Mouse (Mus musculus) neural tube, embryonic 10.5 days (tissue): ENCODE data around the gene Serpina12.

Experiments used
- DNase-seq: peaks from one replicate; pipeline ENCODE4 v3.0.0-alpha.2; 2017; ENCODE audit warnings: low spot score; ENCODE audit errors: extremely low spot score

Serpina12 gene

DNA sequence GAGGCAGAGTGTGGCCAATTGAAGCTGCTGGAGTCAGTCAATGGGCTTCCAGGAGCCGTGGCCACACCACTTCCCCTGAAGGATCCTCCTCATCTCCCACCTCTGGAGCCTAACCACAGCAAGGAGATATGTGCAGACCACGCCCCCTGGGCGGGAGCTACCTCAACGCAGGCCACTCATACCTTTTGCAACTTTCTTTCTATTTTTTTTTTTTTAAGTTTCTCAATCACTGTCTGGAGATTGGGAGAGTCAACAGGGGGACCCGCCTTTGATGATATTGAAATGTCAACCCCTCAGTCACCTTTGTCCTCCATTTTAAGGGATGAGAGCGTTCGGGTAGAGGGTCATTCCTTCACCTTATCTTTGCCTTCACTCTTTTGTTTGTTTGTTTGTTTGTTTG is at the start of gene Serpina12:
Serpina12 (minus strand) TSS at position 101 of the 400 bp plus-strand sequence.
- no peak for DNase-seq

DNA sequence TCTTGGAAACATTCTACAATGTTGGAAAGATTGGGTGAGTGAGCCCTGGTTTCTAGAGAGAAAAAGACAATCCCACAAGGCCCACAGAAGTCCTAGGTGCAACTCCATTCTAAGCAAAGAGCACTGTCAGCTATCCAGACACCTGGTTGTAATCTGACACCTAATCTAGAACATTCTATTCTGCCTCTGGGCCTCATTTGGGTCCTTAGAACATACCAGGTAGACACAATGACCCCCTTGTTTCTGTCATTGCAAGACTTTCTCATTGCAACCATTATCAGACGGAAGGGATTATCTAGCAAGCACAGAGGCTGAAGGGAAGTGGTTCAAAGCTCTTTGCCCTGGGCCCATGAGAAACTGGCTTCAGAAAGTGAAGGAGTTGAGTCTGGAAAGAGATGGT is 47.1 kb upstream of the Serpina12 start:
- no peak for DNase-seq

- DNase-seq: no peak
Measured at GRCm38 (mm10) chr12:104090119-104090518, 45.9 kb upstream of the Serpina12 start.

GRCm38 (mm10) chr12:104072286-104072685 is 28.0 kb upstream of the Serpina12 start:
- DNase-seq: no peak

- no peak for DNase-seq
Measured at GRCm38 (mm10) chr12:104071708-104072107, 27.5 kb upstream of the Serpina12 start.

- DNase-seq: peak; percentile 71
Measured at GRCm38 (mm10) chr12:104069620-104070019, 25.4 kb upstream of the Serpina12 start.

GRCm38 (mm10) chr12:104067549-104067948 is 23.3 kb upstream of the Serpina12 start:
- peak; percentile 19 for DNase-seq

- peak; percentile 72 for DNase-seq
Measured at GRCm38 (mm10) chr12:104066241-104066640, 22.0 kb upstream of the Serpina12 start.

- no peak for DNase-seq
Measured at GRCm38 (mm10) chr12:104064996-104065395, 20.8 kb upstream of the Serpina12 start.

GRCm38 (mm10) chr12:104064532-104064931 is 20.3 kb upstream of the Serpina12 start:
- no peak for DNase-seq

GRCm38 (mm10) chr12:104061862-104062261 is 17.6 kb upstream of the Serpina12 start:
- no peak for DNase-seq

DNA sequence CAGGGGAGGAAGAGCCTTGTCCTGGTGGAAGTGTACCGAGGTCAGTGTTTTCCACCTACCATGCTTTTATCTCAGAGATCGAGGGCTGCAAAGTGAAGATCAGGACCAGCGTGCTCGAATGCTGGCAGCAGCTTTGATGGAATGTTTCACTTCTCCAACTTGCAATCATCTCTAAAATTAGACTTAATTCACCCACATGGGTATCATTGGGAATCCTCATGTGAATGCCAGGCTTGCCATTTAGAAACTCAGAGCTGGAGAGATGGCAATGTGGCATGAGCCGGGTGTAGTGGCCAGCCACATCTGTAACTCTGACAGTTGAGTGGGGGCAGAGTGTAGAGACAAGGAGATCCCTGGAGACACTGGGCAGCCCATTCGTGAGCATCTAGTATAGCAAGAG is 15.9 kb upstream of the Serpina12 start:
- DNase-seq: no peak

DNA sequence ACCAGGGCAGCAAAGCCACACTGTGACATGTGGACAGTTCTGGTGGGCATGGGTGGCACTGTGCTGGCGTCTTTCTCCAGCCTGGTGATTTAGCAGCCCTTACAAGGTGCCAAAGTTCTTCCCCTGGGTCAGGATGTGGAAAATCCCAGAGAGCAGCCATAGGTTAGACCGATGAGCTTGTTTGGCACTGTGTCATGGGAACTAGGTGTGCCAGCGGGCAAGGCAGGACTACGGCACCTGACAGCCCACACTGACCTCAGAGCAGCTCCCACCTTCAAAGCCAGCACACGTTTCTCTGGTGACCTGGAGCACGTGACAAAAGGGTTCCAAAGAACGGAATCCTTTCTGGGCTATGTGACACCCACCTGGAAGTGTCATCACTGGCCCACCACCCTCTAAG is 13.3 kb upstream of the Serpina12 start:
- DNase-seq: no peak

- no peak for DNase-seq
Measured at GRCm38 (mm10) chr12:104057050-104057449, 12.8 kb upstream of the Serpina12 start.

DNA sequence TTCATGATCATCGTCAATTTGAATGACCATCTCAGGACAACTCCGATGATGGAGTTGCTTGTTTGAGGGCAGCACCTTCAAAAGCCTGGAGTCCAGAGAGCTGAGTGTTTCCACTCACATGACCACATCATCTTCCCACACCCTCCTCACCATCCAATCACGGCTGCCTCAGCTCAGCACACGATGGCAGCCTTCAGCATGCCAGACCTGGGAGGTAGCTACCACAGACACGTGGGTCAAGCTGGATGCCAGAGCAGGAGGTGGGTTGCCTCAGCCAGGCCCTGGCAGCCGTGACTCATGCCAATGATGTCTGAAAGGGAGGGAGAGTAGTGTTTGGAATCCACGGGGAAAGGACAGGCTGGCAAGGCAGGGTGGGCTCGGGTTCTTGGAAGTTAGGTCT is 11.5 kb upstream of the Serpina12 start:
- no peak for DNase-seq

GRCm38 (mm10) chr12:104053995-104054394 is 9.8 kb upstream of the Serpina12 start:
- no peak for DNase-seq

GRCm38 (mm10) chr12:104045713-104046112 is 1.5 kb upstream of the Serpina12 start:
- DNase-seq: no peak

DNA sequence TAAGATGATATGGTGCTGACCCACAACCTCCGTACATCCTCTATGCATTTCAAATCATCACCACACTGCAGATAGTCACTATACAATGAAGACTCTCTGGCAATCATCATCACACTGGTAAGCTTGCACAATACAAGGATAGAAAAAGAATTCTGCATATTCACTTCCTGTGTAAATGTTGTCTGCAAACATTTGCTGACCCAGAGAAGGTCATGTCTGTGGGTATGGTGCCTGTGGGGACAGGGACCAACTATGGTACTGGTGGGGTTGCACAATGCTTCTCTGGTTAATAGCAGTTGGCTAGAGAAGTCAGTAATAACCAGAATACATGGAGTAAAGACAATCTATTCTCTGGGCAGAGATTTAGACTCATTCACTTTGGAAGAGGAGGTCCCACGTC is 1.5 kb downstream of the Serpina12 start:
- DNase-seq: no peak

- no peak for DNase-seq
Measured at GRCm38 (mm10) chr12:104041401-104041800, 2.8 kb downstream of the Serpina12 start.

GRCm38 (mm10) chr12:104038181-104038580 is 6.1 kb downstream of the Serpina12 start:
- no peak for DNase-seq

- no peak for DNase-seq
Measured at GRCm38 (mm10) chr12:104033752-104034151, 10.5 kb downstream of the Serpina12 start.

- peak; percentile 24 for DNase-seq
Measured at GRCm38 (mm10) chr12:104029986-104030385, 14.3 kb downstream of the Serpina12 start.

GRCm38 (mm10) chr12:104015280-104015679 is 29.0 kb downstream of the Serpina12 start:
- DNase-seq: no peak

- no peak for DNase-seq
Measured at GRCm38 (mm10) chr12:104013620-104014019, 30.6 kb downstream of the Serpina12 start, which contains the start of gene Serpina9. TSS of gene Serpina9 (minus strand) at chr12:104013755.
